Mouse (Mus musculus): Measurements from ENCODE around the gene Gm10354. TPM values are rescaled to one million over a fixed set of nuclear protein-coding genes. Genes with fewer than 3 reads are reported as not detected.

The Gm10354 gene
- not detected for total RNA-seq (2023)

DNA sequence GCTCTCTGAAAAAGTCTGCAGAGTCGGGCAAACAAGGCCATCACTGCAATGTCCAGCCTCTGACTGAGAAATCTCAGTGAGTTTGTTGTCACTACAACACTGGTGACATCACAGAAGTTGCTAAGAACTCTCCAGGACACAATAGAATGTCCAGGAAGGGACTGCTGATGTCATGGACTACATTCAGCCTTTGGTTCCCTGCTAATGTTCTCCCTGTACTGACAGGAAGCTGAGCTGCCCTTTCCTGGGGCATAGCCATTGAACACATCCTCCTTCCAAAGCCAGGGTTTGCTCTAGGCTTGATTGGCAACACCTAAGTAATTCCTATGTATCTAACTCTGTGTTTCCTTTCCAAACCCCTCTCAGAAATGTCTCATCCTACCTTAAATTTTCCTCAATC, at the start of gene Gm10354:
Gm10354 (minus strand) TSS at position 101 of the 400 bp plus-strand sequence.

DNA sequence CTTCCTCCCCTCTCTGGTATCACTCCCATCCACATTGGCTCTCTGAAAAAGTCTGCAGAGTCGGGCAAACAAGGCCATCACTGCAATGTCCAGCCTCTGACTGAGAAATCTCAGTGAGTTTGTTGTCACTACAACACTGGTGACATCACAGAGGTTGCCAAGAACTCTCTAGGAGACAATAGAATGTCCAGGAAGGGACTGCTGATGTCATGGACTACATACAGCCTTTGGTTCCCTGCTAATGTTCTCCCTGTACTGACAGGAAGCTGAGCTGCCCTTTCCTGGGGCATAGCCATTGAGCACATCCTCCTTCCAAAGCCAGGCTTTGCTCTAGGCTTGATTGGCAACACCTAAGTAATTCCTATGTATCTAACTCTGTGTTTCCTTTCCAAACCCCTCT, 40.4 kb downstream of the Gm10354 start, which contains the start of gene Speer4e:
Speer4e (minus strand) TSS at position 101 of the 400 bp plus-strand sequence.

Other genes with a start within 250 kb of the Gm10354 start
- gene Gm9758, start 64.0 kb downstream of the Gm10354 start, total RNA-seq (2023) = not detected
- not detected for gene Speer4e, start 40.5 kb downstream of the Gm10354 start, total RNA-seq (2023)
- gene Gm17019, start 54.1 kb upstream of the Gm10354 start, total RNA-seq (2023) = not detected

Measured in neutrophil, adult 83 days (primary cell).